Mouse (Mus musculus) ES-CJ7 (cell line): ENCODE measurements around the gene Kcnk10.

ENCODE experiments used
- DNase-seq: peaks from one replicate; pipeline ENCODE4 v3.0.0; 2011; ENCODE audit warnings: low read depth, low spot score

The Kcnk10 gene

DNA sequence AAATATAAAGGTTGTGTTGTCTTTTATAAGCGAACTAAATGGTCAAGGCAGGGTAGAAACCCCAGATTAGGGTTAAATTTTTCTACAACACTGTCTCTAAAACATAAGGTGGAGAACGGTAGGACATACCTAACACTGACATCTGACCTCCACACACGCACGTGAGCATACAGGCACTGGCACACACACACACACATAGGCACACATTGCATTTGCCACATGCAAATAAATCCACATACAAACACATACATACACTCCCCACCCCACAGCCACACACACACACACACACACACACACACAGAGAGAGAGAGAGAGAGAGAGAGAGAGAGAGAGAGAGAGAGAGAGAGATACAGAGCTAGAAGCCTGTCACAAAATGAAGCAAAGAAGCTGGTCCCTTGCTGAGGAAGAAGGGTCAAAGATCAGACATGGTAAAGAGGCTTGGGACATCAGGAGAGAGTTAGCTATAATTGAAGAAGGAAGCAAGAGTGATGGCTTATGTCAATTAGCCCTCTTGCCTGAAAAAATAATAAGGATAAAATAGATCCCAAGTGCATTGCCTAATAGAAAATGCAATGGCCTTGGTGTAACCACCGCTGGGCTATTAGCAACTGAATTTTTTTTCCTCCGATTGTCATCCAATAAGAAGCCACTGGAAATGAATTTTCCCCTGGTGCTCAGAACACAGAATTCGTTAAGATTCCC, 58.1 kb downstream of the Kcnk10 start:
- no peak for DNase-seq

DNA sequence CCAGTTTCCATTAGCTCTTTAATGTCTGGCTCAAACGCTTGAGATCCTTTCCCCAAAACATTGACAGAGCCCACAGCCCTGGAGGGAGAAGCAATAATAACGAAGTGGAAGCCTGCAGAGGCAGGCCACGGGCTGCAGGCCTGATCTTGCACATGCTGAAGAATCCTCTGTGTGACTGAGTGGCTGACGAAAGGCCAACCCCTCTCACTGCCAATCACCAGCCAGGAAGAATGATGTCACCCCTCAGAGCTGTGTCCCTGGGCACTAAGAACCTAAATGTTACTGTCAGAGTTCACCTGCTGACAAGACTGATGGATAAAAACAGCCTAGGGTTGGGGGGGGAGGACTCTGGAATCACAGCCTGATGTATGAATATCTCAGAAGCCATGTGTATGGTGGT, 72.5 kb downstream of the Kcnk10 start:
- DNase-seq, result no peak

DNA sequence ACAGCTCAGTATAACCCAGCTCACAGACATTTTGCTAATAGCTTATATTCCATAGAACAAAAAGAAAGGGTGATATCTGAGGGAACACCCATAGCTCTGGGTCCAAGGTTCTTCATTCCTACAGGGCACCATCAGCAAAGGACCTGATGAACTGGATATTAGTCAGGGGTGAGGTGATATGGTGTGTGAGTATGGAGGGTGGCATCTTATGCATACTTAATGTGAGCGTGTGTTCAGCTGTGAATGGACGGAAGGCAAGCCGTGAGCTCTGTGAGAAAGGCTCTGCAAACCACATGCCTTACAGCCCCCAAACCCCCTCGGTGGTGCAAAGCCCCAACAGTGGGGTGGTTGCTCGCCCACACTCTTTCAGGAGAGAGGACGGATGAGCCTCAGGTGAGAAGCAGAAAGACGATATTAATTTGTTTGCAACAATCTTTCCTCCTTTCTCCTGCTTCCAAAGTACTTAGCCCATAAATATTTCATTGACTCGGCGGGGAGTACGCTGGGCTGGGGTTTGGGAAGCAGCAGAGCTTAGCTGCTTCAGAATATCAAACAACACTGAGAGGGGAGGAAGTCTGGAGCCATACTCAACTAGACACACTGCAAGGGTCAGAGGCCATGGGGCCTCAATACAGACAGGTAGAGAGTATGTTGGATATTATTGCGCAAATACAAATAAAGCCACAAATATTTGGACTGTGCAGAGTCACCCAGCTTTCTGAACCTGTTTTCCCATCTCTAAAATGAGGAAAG, 76.4 kb downstream of the Kcnk10 start:
- no peak for DNase-seq

GRCm38 (mm10) chr12:98501045-98501444, 77.1 kb downstream of the Kcnk10 start:
- no peak for DNase-seq

- DNase-seq, result no peak
These were observed 96.7 kb downstream of the Kcnk10 start for GRCm38 (mm10) chr12:98481460-98481859.

DNA sequence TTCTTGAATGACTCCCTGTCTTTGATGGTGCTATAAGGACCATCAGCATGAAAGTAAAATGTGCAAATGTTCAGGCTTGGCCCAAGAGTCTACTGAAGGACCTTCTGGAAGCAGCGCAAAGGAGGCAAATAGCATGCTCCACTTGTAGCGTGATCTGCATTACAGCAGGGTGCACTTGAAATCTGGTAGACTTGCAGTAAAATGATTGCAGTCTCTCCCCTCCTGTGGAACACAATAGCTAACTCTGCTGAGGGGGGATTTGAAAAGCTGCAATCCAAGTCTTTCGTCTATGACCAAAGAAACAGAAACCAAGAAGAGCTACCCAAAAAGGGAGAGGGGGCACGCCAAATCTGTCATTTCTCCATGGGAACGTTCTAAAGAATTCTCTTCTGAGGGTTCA, 97.1 kb downstream of the Kcnk10 start:
- no peak for DNase-seq

DNA sequence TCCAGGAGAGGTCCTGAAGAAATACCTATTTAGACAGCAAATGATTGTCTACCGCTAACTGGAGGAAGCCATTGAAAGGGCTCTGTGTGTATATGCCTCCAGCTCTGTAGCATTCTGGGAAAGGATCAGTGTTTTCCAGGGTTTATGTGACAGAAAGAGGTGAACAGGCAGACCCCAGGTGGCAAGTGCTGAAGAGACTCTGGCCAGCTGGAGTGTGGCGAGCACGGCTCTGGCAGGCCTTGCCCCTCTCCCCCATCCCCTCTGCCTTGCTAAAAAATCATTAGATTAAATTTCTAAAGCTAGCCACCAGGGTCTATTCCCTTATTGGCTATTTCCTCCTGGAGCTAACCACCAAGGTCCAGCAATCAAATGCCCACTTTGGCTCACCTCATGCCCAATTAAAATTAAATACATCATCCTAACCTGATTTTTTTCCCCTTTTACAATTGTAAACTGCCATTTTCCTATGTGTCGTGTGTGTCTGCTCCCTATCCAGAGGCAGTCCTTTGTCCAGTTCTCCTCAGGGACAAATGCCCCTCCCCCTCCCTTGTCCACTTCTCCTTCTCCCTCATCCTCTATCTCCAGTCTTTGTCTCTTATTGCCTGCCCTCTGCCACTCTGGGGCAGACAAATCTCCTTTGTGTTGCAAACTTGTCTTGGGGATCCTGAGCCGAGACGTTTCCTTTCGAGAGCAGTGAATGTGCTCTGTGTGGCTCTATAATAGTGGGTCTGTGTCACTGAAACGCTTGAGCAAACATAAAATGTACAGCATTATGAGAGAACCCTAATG, 100.2 kb downstream of the Kcnk10 start:
- DNase-seq, result no peak

GRCm38 (mm10) chr12:98471232-98471631, 106.9 kb downstream of the Kcnk10 start:
- DNase-seq, result no peak

DNA sequence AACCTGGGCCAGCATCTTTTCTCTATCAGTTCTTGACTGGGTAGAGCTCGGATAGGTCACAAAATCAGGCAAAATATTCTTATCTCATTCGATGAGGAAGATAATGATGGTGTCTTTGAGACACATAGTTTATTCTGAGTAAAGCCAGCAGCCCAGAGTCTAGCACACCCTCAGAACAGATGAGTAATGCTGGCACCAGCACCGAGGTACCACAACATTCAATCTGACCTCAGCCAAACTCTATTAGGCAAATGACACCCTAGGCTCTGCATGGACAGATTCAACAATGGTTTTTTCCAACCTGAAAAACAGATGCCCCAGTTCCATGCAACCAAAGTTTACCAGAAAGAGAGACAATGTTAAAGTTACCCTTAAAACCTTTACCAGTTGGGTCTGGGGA, 108.0 kb downstream of the Kcnk10 start:
- no peak for DNase-seq

DNA sequence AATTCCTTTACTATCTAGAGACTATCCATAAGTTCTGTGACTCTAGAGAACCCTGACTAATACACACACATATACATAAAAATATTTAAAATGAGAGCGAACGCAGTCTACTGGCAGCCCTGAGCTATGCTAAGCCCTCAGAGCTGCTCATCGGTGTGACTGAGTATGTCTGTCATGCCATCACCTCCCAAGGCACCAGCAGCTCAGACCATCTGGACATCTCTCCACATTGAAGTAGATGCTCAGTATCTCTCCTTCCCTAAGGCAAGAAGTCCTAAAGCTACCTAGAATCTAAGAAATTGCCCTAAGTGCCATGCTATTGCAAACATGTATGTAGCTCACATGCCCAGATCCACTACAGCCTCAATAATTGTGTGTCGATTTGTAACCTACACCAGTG, 110.3 kb downstream of the Kcnk10 start:
- DNase-seq, result no peak

DNA sequence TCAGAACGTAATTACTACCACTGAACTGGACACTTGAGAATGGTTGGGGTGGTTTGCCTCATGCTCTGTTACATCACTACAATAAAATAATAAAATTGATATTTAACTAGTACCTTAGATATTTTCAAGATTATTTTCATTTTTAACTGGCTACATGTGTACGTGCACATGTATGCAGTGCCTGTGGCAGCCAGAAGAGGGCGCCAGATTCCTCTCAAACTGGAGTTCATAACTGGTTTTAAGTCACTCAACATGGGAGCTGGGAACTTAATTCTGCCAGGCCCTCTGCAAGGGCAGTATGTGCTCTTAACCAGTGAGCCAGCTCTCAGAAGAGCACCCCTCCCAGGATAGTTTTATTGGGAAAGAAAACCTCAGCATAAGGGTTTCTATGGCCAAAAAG, 118.2 kb downstream of the Kcnk10 start:
- DNase-seq, result peak; percentile 54

DNA sequence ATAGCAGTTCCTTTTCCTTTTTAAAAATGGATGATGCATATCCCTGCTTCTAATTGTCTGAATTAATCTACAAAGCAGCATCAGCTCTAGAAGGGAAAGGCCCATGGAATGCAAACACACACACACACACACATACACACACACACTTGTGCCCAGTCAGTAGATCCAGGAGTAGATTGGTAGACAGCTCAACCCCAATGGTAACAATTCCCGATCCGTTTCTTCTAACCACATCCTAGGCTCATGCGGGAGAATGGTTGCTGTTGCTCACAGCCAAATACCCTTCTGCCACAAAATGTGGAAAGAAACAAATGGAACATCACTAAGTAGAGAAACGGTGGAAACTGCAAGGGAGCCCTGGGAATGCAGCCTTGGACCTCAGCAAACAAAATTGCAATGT, 119.2 kb downstream of the Kcnk10 start:
- no peak for DNase-seq

DNA sequence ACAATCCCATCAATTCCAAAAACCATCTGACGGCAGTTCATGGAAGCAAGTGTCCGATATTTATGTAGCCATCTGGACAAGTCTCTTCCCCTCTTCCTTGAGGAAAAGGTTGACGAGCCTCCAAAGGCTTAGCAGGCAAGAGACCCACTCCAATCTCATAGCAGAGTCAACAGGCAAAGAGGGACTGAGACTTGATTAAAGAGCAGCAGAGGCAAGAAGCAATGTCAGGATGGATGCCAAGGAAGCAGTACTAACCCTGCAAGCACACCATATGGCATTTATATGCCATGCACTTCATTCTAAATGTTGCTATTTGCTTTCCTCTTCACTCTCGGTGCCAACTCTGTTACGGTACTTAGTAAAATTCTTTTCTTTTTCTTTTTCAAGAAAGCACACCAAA, 119.6 kb downstream of the Kcnk10 start:
- no peak for DNase-seq

- DNase-seq, result no peak
These were observed 124.9 kb downstream of the Kcnk10 start for GRCm38 (mm10) chr12:98453161-98453560.

- no peak for DNase-seq
These were observed 125.5 kb downstream of the Kcnk10 start for GRCm38 (mm10) chr12:98452646-98453045.

DNA sequence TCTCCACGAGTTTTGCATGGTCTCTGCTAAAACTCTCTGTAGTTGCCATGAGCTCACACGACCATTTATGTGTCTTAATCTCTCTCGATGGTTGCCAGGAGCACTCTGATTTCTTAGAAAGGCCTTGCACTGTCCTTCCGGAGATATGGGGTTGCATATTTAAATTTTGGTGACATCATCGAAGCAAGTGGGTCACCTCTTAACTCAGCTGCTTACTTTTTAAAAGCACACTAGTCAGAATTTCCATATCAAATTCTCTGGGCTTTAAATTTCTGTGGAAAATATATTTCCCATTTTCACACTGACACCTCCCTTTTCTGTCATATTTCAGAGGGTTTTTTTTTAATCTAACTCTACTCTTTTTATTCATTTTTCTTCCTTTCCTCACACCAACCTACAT, 132.5 kb downstream of the Kcnk10 start:
- DNase-seq, result no peak

DNA sequence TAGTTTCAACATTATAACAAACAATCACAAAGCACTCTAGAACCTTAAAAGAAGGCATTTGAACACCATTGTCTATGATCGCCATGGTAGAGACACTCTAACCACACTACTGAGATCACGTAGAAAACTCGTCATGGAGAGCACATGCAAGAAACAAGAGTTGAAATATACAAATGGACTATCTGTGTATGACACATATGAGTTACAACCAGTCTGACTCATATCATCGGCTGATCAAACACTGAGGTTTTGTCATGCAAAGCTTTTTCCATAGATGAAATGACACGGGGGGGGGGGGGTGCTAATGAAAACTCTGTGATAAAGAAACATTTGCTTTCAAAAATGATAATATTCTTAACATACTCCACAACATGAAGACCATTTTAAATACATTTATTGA, 133.2 kb downstream of the Kcnk10 start:
- DNase-seq, result no peak

DNA sequence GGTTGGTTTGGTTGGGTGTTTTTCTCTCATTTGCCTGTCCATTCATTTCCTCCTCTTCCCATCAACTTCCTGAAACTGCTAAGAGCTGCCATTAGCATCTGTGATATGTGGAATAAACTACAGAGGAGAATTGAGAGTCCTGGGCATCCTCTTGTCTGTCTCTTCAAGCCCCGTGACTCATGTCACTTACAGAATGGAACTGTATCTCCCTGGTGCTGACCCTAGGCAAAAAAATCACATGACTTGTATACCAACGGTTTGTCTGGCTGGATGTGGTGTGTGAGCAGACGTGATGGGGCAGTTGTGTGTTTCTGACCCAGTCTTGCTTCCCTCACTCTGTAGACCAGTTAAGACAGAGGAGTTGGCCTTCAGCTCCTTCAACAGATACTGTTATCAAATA, 134.4 kb downstream of the Kcnk10 start:
- DNase-seq, result no peak

DNA sequence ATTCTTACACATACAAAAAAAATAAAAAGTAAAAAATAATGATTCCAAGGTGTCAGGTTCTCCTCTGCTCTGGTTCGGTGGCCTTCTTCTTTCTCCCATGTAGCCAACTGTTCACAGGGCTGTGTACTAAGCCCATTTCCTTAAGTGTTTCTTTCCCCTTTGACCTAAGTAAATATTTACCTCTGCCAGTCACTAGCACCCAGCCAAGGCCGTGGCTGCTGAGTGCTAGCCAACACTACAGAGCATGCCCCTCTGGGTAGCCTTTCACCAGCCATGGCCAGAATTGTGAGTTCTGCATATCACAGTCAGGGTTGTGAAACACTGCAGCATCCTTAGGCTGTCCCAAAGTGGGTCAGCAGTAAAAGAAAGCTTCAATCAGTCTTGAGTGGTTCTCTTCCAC, 140.0 kb downstream of the Kcnk10 start:
- DNase-seq, result no peak

DNA sequence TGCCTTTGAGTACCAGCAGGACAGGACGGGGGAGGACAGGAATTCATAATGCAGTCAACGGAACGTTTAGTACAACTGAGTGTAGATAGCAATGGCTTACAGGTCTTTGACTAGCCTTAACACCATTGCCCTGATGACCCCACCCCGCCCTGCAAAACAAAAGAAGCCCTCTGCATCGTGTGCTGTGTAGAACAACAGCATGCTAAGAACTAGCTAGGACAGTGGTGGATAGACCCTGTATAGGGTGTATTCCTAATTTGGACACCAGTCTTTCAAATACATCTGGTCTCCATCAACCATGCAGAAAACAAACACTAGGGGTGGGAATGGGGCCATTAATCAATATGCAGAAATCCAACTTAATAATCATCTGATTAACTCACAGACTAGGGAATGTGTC, 147.4 kb downstream of the Kcnk10 start:
- DNase-seq, result no peak

DNA sequence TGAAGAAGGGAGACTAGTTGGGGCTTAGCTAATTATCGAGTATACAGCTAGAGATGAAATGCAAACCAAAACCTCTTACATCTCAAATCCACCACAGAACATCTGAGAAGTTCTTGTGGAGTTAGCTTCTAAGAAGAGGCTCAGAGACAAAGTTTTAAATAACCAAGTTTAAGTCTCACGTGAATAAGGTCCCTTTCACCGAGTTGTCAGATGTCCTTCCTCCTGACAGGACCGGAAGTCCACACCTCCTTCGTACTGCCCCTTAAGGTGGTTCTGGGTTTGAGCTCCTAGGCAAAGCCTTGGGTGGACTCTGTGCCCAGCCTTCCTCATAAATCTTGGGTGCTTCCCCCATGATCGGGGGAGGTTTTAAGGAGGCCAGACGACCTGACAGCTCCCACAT, 156.8 kb downstream of the Kcnk10 start:
- DNase-seq, result no peak

GRCm38 (mm10) chr12:98419849-98420248, 158.3 kb downstream of the Kcnk10 start:
- DNase-seq, result no peak

GRCm38 (mm10) chr12:98409580-98409979, 168.5 kb downstream of the Kcnk10 start:
- DNase-seq, result no peak
